Mouse (Mus musculus): ENCODE measurements at regions not wholly inside any gene's neighbourhood (a gene's known extent, or its start where the extent isn't known, plus 50 kb on each side); places are given as distances from the start of the nearest gene placed in this dataset.

DNA sequence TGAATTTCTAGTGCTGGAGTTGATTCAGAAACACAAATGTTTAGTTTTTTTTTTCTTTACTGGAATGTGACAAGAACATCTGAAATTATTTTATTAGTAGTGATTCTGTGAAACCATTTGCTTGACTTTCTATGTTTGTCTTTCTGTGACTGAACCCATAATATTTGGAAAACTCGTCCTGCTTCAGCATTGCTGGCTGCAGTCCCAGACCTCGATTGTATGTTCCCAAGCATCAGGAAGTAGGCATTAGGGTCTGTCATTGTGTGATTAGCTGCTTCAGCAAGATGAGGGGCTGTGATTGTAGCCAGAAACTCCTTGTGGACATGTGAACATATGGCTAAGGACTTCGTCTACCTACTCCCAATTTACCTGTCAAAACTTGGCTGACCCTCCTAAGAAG, 122.2 kb upstream of the Zwint start:
- TF ChIP-seq POLR2A (IDR thresholded peaks at IDR 0.05; ENCODE audit: low read depth, low read length) (no peak), CTCF (conservative IDR thresholded peaks at IDR 0.05; ENCODE audit: insufficient read depth, insufficient read length, low read depth, low read length) (no peak)
